Mouse (Mus musculus) thymus, adult 18-20 months (tissue): Measurements from ENCODE around the gene Selenoo.

Experiments
- DNase-seq, 2 experiments: peaks; one replicate each; pipeline ENCODE4 v3.0.0; 2022; ENCODE audit warnings: mixed read lengths in 2 of 2

Gene Selenoo

DNA sequence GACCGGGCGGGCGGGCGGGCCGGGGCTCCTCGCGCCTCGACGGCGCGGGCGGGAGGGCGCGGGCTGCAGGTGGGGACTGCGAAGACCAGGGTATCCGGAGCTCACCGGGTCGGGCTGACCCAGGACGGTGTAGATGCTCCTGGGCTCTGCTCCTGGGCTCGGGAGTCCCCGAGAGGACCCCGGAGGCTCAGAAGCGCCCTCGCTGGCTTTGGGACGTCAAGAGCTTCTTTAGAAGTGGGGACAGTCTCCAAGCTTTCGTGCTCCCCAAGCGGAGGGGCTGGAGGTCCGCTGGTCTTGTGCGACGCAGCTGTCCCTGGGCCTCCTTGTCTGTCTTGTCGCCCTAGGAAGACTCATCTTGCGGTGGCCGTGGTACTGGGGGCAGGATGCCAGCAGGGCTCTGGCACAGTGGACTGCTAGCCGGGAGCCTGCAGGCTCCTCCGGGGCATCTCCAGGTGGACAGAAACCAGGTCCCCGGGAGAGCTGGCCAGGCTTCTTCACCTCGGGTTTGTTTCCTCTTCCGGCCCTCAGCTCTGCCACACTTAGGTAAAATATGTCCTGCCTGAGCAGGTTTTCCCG, 12.6 kb upstream of the Selenoo start:
- DNase-seq, result peak; percentile 36 to 52

DNA sequence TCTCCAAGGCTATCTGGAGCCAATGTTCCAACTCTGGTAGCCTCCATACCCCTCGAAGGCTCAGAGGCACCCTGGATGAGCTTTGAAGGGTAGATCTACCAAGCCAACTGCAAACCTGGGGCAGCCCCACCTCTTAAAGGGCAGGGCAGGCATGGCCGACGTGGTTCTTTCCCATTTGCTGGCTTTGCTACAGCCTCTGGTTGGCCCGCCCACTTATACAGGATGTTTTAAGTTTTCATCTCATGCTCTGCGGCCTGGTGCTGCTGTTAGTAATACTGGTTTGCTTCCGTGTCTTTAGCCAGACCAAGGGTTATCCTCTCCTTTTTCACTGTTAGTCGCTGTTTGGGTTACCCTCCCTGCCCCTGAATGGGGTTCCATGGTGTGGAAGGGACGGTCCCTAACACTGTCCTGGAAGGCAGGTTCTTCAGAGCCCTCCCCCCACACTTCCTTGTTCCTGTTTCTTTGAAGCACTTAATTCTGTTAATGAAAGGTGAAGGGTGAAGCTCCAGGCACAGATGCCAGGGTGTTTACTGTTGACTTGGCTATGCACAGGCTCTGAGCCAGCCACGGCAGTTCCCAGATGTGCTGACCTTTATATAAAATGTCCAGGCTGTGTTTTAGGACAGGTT, 10.6 kb upstream of the Selenoo start:
- peak; percentile 58 to 76 for DNase-seq

DNA sequence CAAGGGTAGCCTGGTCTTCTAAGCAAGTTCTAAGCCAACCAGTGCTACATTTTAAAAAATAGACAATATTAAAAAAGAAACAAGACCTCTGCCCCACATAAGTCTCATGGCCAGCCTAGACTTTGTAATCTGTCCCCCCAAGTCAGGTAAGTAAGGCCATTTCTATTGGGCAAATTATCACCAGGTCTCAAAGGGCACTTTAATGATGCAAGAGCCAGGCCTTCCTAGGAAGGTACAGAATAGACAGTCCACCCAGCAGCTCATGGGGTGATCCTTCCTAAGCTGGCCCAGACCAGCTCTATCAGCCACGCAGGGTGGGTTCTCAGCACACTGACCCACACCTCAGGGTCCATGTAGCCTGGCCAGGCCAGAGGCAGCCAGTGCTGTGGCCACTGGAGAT, 5.0 kb upstream of the Selenoo start:
- no peak for DNase-seq

DNA sequence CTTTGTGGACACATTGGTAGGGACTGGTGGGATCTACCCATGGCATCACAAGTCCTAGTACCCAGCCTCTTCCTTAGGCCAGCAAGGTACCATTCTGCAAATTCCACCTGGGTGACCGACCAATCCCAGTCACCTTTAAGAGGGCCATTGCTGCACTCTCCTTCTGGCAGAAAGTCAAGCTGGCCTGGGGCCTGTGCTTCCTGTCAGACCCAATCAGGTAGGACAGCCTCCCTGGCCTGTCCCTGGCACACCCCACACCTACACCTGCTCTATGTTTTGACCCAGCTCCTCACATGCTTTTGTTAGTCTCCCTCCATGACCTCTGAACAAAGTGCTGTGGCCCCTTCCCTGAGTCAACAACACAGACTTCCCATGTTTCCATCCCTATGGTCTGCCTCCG, 4.1 kb upstream of the Selenoo start:
- no peak for DNase-seq

DNA sequence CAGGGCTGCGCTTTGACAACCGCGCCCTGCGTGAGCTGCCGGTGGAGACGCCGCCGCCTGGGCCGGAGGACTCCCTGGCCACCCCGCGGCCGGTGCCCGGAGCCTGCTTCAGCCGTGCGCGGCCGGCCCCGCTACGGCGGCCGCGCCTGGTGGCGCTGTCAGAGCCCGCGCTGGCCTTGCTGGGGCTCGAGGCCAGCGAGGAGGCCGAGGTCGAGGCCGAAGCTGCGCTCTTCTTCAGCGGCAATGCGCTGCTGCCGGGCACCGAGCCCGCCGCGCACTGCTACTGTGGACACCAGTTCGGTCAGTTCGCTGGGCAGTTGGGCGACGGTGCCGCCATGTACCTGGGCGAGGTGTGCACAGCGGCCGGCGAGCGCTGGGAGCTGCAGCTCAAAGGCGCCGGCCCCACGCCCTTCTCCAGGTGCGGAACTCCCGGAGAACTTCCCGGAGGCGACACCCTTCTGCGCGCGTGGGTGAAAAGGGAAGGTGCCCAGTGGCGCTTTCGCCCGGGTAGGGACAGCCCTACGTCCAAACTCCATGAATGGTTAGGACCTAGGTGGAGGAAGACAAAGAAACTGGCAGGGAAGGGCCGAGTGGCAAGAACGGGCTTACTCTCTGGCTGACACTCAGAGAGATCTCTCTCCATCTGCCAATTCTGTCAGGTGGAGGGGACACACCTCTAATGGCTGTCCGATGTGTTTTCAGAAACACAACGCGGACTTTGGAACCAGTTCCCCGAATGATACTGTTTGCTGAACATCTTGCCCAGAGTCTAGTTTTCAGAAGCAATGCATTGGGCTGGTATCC, 566 bp downstream of the Selenoo start:
- no peak for DNase-seq

DNA sequence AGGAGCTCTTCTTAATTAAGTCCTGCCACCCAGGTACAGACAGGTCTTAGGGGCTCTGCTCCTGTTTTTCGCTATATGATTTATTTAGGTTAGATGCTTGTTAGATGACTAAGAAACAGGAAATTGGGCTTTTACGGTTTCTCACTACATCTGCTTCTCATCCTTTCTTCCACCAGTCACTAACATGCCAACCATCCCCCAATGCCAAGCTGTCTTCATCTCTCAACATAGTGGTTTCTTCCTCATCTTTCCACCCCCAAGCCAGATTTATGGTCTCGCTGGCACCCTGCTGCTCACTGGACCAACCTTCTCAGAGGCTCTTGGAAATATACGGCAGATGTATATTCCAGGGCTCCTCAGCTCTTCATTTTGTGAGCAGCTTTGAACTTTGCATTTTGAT, 1.8 kb downstream of the Selenoo start:
- DNase-seq, result no peak

DNA sequence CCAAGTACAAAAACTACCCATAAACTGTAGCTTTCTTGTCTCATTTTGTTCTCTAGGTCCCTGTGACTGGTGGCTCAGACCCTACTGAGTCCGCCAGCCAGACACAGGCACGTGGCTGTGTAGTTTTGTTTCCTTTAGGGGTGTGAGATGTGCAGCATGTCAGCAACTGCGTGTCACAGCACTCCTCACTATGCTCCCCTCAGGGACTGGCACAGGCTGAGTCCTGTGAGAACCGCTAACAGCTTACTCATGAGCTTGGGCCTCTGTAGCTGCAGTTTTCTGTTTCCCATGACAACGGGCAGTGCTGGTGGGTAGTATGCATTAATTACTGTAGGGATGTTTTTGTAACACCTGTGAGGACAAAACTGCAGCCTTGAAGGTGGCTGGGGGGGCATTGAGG, 3.3 kb downstream of the Selenoo start:
- DNase-seq, result no peak

DNA sequence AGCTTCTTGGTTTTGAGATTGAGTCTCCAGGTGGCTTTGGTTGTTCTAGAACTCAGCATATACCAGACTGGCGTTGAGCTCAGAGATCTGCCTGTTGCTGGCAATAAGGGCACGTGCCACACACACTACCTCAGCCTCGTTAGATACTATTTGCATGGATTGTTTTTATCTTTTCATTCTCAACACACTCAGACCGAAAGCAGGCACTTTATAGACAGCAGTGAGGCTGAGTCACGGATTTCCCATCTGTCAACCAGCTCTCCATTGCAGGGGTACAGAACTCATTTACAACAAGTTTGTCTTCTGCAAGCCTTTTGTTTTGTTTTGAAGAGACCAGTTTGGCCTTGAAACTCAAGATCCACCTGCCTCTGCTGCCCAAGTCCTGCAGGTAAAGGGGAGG, 8.6 kb downstream of the Selenoo start:
- DNase-seq, result no peak

DNA sequence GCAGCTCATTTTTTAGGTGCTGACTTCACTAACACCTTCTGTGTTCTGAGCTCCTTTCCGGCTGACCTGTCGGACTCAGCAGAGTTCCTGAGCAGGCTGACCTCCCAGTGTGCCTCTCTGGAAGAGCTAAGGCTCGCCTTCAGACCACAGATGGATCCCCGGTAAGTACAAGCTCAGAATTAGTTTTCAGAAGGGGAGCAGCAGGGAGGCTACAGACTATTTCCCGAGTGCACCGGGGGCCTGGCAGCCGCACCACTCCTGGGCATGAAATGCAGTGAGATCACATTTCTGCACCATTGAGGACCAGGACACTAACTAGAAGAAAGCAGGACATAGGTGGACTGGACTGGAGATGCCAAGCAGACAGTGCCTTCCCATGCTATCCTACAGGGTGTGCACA, 9.7 kb downstream of the Selenoo start:
- no peak for DNase-seq

DNA sequence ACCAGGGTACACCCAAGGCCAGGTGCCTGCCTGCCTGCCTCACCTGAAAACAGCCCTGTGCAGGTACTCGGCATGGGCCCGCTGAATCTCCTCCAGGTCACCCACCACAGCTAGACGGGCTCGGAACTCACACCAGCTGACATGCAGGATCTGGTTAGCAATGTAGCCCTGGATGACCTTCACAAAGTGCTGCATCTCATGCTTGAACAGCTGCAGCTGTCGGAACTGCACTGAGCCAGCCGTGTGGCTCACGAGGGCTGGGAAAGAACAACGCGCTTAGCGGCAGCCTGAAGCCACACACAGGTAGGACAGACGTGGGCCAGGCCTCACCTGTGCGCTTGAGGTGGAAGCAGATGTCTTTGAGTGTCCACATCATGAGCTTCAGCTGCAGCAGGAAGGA, 11.9 kb downstream of the Selenoo start:
- DNase-seq, result no peak

DNA sequence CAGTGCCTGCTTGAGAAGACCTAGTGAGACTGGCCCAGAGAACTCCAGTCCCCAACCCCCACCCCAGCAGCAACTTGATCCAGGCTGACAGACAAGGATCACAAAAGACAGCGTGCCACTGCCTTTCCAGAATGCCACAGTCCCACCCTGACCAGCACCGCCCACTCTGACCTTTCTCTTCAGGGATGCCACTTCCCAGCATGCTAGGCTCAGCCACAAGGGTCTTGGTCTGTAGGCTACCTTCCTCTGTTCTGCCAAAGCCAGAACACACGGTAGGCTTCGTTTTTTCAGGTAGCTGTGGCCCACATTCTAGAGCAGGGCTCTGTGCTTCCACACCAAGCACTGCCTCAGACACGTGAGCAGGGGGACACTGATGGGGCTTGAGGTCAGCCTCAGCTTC, 13.8 kb downstream of the Selenoo start:
- no peak for DNase-seq

DNA sequence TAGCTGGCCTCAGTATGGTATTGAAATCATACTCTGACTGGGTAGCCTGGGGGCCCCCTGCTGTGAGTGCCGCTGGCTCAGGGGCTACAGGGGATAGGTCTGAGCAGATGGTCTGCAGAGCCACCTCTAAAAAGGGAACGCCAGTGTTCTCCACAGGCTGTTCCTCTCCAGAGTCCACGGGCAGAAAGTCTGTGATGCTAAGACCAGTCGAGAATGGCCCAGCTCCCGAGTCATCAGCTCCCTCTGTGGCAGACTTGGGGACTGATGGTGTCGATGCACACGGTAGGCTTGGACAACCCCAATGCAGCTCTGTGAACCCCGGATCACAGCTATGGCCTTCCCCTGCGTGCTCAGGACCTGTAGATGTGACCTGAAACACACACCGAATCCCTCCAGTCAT, 15.0 kb downstream of the Selenoo start:
- no peak for DNase-seq

DNA sequence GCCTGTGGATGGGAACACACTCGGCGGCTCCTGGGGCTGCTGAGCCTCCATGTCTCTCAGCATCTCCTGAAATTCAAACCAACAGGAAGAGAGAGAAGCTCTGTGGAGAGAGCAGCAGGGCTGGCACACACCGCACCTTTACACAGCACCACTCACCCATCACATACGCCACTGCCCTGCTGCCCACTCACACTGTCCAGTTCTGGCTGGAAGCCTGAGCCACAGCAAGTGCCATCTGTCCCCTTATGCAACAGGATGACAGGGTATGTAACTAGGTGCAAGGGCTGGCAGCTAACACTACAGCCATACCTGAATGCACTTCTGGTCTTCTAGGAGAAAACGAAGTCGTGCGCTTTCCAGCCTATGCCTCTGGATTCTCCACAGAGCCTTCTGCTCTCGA, 15.5 kb downstream of the Selenoo start:
- DNase-seq, result no peak

DNA sequence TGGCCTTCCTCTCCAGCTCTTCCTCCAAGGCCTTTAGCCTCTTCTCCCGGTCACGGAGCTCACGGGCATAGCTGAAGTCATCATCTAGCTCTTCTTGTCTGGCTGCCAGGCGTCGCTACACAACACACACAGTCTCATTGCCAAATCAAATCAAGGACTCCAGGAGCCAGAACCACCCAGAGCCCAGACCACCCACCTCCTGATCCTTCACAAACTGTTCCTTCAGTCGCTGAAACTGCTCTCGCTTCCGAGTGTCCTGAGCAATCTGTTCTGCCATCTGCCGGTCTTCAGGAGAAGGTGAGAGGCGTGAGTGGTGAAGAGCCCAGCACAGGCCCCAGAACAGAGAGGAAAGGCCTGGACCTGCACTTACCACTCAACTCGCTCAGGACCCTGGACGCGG, 17.2 kb downstream of the Selenoo start:
- no peak for DNase-seq

DNA sequence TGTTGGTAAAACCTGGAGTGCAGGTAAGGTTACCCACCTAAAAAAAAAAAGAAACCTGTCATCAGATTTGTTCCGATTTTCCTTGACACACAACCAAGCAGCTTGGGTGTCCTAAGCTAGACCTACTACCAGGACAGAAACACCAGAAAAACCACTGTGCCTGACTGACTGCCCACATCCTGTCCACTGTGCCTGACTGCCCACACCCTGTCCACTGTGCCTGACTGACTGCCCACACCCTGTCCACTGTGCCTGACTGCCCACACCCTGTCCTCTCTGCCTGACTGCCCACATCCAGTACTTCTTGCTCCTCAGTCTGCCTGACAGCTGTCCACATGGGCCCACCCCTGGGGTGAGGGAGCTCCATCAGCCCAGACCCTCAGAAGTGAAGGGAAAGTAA, 18.1 kb downstream of the Selenoo start:
- no peak for DNase-seq

DNA sequence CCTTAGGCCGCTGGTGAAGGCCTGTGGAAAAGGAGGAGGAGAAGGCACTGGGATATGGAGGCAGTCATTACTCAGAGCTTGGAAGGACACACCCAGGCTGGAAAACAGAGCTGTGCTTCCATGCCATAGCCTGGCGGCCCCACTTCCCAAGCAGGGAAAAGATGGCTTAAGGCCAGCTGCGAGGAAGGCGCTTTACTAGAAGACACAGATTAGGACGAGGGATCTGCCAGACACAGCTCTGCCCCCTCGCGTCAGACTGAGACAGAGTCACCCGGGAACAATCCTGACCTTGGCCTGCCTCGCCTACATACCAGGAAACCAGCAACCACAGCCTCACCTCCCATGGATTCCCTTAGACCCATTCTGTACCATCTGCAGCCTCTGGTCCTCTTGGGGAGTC, 21.3 kb downstream of the Selenoo start:
- DNase-seq, result no peak

DNA sequence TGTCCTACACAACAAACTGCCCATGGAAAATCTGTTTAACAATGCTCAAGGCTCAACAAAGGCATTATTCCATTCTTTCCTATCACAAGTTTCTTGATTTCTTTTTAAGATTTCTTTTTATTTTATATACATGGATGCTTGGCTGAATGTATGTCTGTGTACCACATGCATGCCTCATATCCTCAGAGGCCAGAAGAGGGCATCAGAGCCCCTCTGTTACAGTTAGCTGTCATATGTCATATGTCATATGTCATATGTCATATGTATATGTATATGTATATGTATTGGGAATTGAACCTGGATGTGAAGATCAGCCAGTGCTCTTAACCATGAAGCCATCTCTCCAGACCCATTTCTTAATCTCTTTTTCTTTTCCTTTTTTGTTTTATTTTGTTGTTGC, 29.1 kb downstream of the Selenoo start:
- DNase-seq, result no peak

DNA sequence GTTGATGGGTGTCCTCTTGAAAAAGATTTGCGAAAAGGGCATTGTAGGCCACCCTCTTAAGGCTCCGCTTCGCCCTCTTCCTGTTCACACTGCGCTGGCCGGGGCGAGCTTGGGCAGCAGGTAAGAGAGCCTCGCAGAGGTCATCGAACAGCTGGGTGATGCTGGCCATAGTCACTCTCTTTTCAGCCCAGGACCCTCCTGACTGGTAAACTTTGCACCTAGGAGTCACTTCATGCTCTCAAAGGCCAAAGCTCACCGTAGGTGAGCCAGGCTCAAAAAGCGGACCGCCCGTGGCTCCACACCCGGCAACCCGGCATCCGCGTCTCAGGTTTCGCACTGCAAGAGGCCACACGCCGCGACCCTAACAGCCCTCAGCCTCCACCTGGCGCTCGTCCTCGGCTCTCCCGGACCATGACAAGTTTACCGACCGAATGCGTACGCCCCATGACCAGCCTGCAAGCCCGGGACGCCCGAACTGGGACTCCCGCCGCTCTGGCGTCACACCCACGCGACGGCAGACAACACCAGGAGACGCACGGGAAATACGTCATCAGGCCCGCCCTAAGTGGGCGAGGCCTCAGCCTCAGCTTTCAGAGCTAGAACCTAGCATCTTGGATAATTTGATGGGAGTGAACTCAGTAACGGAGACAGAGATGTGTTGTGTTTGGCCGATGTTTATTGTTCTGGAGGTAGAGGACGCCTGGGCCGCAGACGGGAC, 33.9 kb downstream of the Selenoo start, which contains the start of gene Tubgcp6:
Gene Tubgcp6, minus strand, starts transcription at position 464 of the 718 bp plus-strand sequence.
- DNase-seq, result peak; percentile 77 to 88

DNA sequence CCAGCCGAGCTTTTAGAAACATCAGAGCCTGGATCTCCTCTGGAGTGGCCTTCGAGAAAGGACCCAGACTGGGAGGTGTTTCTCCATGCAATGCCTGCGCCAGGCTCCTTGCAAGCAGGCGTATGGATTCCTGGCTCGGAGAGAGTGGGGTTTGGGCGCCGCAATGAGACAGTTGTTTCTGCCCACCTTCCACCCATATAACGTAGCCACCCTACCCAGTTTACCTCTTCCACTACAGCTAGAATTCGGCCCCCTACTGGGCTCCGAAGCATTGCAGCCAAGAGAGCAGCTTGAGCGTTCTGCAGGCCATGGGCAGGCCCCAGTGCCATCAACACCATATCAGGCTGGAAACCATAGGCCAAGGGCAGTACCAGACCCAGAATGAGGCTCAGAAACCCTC, 34.7 kb downstream of the Selenoo start:
- no peak for DNase-seq

DNA sequence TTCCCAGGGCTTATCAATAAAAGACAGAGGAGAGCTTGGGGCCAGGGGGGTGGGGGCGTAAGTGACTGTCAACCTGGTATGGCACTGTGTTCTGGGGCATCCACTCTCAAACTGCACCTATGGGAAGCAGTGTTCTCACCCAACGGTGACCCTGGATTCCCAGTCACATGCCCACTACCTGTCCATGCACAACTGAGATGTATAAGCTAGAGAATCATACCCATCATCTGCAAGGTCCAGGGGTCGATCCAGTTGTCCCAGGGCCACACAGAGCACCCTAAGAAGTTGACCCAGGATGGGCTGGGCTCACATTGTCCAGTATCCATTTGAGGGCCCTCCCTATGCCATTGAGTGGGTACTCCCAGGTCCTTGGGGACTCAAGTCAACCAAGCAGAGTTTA, 35.4 kb downstream of the Selenoo start:
- DNase-seq, result no peak

DNA sequence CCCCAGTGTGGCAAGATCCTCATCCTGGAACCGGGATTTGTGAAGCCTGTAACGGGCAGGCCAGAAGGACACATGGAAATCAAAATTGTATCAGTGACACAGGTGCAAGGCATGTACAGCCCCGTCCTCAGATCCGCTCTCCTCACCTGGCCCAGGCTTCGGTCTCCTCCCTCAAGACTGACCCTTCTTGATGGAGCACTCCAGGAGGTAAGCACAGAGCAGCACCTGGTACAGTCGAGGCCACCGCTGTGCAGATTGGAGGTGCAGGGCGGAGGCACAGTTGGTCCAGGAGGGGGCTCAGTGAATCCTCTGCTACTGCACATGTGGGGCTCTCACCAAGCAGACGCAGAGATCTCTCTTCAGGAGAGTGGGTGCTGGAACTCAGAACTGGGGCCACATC, 36.5 kb downstream of the Selenoo start:
- DNase-seq, result no peak

DNA sequence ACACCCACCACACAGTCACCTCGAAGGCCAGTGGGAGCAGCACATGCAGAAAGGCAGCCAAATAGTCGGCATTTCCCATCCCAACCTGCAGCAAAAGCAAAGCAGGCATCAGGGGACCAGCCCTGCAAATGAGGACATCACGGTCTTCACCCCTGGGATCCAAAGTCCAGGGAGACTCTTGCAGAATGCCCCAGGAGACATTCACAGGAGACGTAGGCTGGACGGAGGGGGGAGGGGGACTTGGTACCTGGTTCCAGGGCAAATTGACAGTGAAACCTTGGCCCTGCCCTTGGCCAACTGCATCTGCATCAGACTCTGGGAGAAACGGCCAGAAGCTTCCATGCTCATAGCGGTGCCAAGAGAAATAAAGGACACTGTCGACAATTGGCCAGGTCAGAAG, 37.7 kb downstream of the Selenoo start:
- DNase-seq, result no peak

DNA sequence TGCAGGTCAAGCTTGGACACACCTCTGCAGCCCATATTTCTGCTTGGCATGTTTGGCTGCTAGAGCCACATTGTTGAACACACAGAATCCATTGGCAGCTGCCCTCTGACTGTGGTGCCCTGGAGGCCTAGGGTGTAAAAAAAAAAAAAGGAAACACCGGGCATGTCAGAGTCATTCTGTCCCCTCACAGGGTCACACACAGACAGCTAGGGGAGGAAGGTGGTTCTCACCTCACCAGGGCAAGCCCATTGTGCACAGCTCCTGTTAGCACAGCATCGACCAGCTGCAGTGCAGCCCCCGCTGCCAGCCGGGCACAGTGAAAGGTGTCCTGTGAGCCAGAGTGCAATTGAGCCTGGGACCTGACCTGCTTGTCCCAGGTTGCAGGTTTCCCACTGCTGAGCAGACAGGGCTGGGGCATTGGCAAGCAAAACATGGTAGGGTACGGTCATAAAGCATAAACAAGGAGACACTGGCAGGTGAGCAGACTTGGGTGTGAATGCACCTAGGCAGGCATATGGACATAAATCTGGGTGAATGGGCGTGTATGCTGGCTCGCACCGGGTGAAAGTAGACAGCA, 38.6 kb downstream of the Selenoo start:
- DNase-seq, result no peak
